Mouse (Mus musculus) MEL (cell line): ENCODE data around the gene Clic1. TPM values are rescaled to one million over a fixed set of nuclear protein-coding genes. Genes with fewer than 3 reads are reported as not detected.

ENCODE experiments used
- DNase-seq: peaks from one replicate; pipeline ENCODE4 v3.0.0; 2011; ENCODE audit warnings: low read depth, low spot score
- H3K27ac ChIP-seq: 2 replicates; pipeline ENCODE4 v1.5.1; 2012; ENCODE audit warnings: low read depth, mild to moderate bottlenecking, control low read depth, low read length, moderate library complexity; ENCODE audit not compliant: control insufficient read depth
- H3K27me3 ChIP-seq, 2 experiments: fragments of 150-350 bp in 1 of 2; sonication (generic) in 1 of 2; 2 replicates each; pipeline ENCODE4 v1.6.1; 2012; ENCODE audit warnings: low read length in 2 of 2, mild to moderate bottlenecking in 2 of 2, improper control_type of control experiment in 1 of 2, moderate library complexity in 1 of 2; ENCODE audit not compliant: insufficient read depth in 2 of 2, control insufficient read depth in 1 of 2
- H3K36me3 ChIP-seq, 2 experiments: 2 replicates each; pipeline ENCODE4 v1.6.1; 2012 to 2014; ENCODE audit warnings: low read length in 2 of 2, improper control_type of control experiment in 1 of 2, inconsistent platforms in 1 of 2, mild to moderate bottlenecking in 1 of 2; ENCODE audit not compliant: insufficient read depth in 2 of 2, control insufficient read depth in 1 of 2
- H3K4me1 ChIP-seq, 2 experiments: fragments of 150-350 bp in 1 of 2; sonication (generic) in 1 of 2; 2 replicates each; pipeline ENCODE4 v1.6.1; 2012; ENCODE audit warnings: low read length in 2 of 2, improper control_type of control experiment in 1 of 2, mild to moderate bottlenecking in 1 of 2; ENCODE audit not compliant: insufficient read depth in 2 of 2, control insufficient read depth in 1 of 2
- H3K4me3 ChIP-seq, 2 experiments: fragments of 150-350 bp in 1 of 2; sonication (generic) in 1 of 2; 2 replicates each; pipeline ENCODE4 v1.5.1; 2012; ENCODE audit warnings: low read depth in 2 of 2, low read length in 2 of 2, mild to moderate bottlenecking in 2 of 2, moderate library complexity in 2 of 2, control low read depth in 1 of 2, improper control_type of control experiment in 1 of 2; ENCODE audit not compliant: control insufficient read depth in 1 of 2, insufficient read depth in 1 of 2
- H3K79me2 ChIP-seq: 2 replicates; pipeline ENCODE4 v1.6.1; 2012; ENCODE audit warnings: mild to moderate bottlenecking, low read length, moderate library complexity; ENCODE audit not compliant: control insufficient read depth, poor library complexity, insufficient read depth
- H3K9ac ChIP-seq: 2 replicates; pipeline ENCODE4 v1.6.1; 2012; ENCODE audit warnings: low read depth, mild to moderate bottlenecking, control low read depth, low read length, moderate library complexity; ENCODE audit not compliant: control insufficient read depth, poor library complexity, severe bottlenecking
- H3K9me3 ChIP-seq: fragments of 150-350 bp; sonication (generic); replicated peaks from 2 replicates; pipeline ENCODE4 v1.6.1; 2012; ENCODE audit warnings: mild to moderate bottlenecking, low read length, improper control_type of control experiment, moderate library complexity; ENCODE audit not compliant: insufficient read depth
- CHD2 ChIP-seq: IDR thresholded peaks from 2 replicates; pipeline ENCODE4 v1.6.1; 2011; ENCODE audit warnings: low read length, improper control_type of control experiment
- CTCF ChIP-seq, 3 experiments: IDR thresholded peaks in 2 of 3; conservative IDR thresholded peaks in 1 of 3; 2 replicates each; pipeline ENCODE4 v1.5.1; 2011 to 2012; ENCODE audit warnings: low read length in 3 of 3, low read depth in 2 of 3, mild to moderate bottlenecking in 2 of 3, improper control_type of control experiment in 1 of 3, inconsistent platforms in 1 of 3, mixed read lengths in 1 of 3, moderate library complexity in 1 of 3; ENCODE audit not compliant: control insufficient read depth in 1 of 3, insufficient read depth in 1 of 3, poor library complexity in 1 of 3, severe bottlenecking in 1 of 3
- E2F4 ChIP-seq: IDR thresholded peaks from 2 replicates; pipeline ENCODE4 v1.6.1; 2011; ENCODE audit warnings: low read depth, low read length, improper control_type of control experiment, borderline replicate concordance
- EP300 ChIP-seq, 2 experiments: IDR thresholded peaks; 2 replicates each; pipeline ENCODE4 v1.6.1; 2011; ENCODE audit warnings: improper control_type of control experiment in 2 of 2, low read length in 2 of 2, low read depth in 1 of 2, mild to moderate bottlenecking in 1 of 2
- ETS1 ChIP-seq: IDR thresholded peaks from 2 replicates; pipeline ENCODE4 v1.6.1; 2012; ENCODE audit warnings: low read depth, mild to moderate bottlenecking, inconsistent platforms, low read length, improper control_type of control experiment, moderate library complexity
- GABPA ChIP-seq: IDR thresholded peaks from 2 replicates; pipeline ENCODE4 v1.6.1; 2012; ENCODE audit warnings: low read depth, mild to moderate bottlenecking, inconsistent platforms, low read length, improper control_type of control experiment, moderate library complexity
- GATA1 ChIP-seq: IDR thresholded peaks from 2 replicates; pipeline ENCODE4 v1.6.1; 2011; ENCODE audit warnings: low read depth, low read length, improper control_type of control experiment
- JUND ChIP-seq: IDR thresholded peaks from 2 replicates; pipeline ENCODE4 v1.6.1; 2011; ENCODE audit warnings: low read depth, mild to moderate bottlenecking, improper control_type of control experiment, low read length
- MAFK ChIP-seq: IDR thresholded peaks from 2 replicates; pipeline ENCODE4 v1.6.1; 2011; ENCODE audit warnings: low read depth, mild to moderate bottlenecking, low read length, improper control_type of control experiment, borderline replicate concordance
- MAZ ChIP-seq: IDR thresholded peaks from 2 replicates; pipeline ENCODE4 v1.6.1; 2012; ENCODE audit warnings: low read depth, mild to moderate bottlenecking, inconsistent platforms, low read length, improper control_type of control experiment
- MEF2A ChIP-seq: IDR thresholded peaks from 2 replicates; pipeline ENCODE4 v1.6.1; 2014; ENCODE audit warnings: low read depth, mild to moderate bottlenecking, inconsistent platforms, low read length, improper control_type of control experiment; ENCODE audit not compliant: poor library complexity, insufficient replicate concordance, severe bottlenecking; ENCODE audit errors: extremely low read depth
- MYB ChIP-seq: IDR thresholded peaks from 2 replicates; pipeline ENCODE4 v1.6.1; 2011; ENCODE audit warnings: mild to moderate bottlenecking, low read depth, low read length, improper control_type of control experiment
- MYC ChIP-seq: IDR thresholded peaks from 2 replicates; pipeline ENCODE4 v1.6.1; 2011; ENCODE audit warnings: low read depth, mild to moderate bottlenecking, low read length, improper control_type of control experiment, moderate library complexity
- NRF1 ChIP-seq: IDR thresholded peaks from 2 replicates; pipeline ENCODE4 v1.6.1; 2014; ENCODE audit warnings: low read depth, mild to moderate bottlenecking, inconsistent platforms, low read length, improper control_type of control experiment, moderate library complexity; ENCODE audit not compliant: poor library complexity, insufficient read depth, severe bottlenecking
- RAD21 ChIP-seq: IDR thresholded peaks from 2 replicates; pipeline ENCODE4 v1.6.1; 2011; ENCODE audit warnings: mild to moderate bottlenecking, low read depth, low read length, improper control_type of control experiment
- RCOR1 ChIP-seq: IDR thresholded peaks from 2 replicates; pipeline ENCODE4 v1.6.1; 2012; ENCODE audit warnings: low read depth, mild to moderate bottlenecking, inconsistent platforms, low read length, improper control_type of control experiment
- TAL1 ChIP-seq: IDR thresholded peaks from 2 replicates; pipeline ENCODE4 v1.6.1; 2012; ENCODE audit warnings: mild to moderate bottlenecking, inconsistent platforms, low read length, moderate library complexity, mixed read lengths
- TBP ChIP-seq: IDR thresholded peaks from 2 replicates; pipeline ENCODE4 v1.8.0; 2011; ENCODE audit warnings: low read depth, low read length, improper control_type of control experiment
- TCF12 ChIP-seq: IDR thresholded peaks from 2 replicates; pipeline ENCODE4 v1.6.1; 2014; ENCODE audit warnings: low read depth, mild to moderate bottlenecking, inconsistent platforms, low read length, improper control_type of control experiment, moderate library complexity
- UBTF ChIP-seq: IDR thresholded peaks from 2 replicates; pipeline ENCODE4 v1.6.1; 2012; ENCODE audit warnings: low read depth, mild to moderate bottlenecking, inconsistent platforms, low read length, improper control_type of control experiment, moderate library complexity, borderline replicate concordance; ENCODE audit not compliant: insufficient read depth
- USF2 ChIP-seq, 2 experiments: IDR thresholded peaks; 2 replicates each; pipeline ENCODE4 v1.6.1; 2011 to 2012; ENCODE audit warnings: improper control_type of control experiment in 2 of 2, low read length in 2 of 2, borderline replicate concordance in 1 of 2, inconsistent platforms in 1 of 2, low read depth in 1 of 2, mild to moderate bottlenecking in 1 of 2; ENCODE audit not compliant: insufficient read depth in 1 of 2
- ZC3H11A ChIP-seq: IDR thresholded peaks from 2 replicates; pipeline ENCODE4 v1.6.1; 2012; ENCODE audit warnings: low read depth, mild to moderate bottlenecking, inconsistent platforms, low read length, improper control_type of control experiment
- ZKSCAN1 ChIP-seq: IDR thresholded peaks from 2 replicates; pipeline ENCODE4 v1.6.1; 2012; ENCODE audit warnings: low read depth, mild to moderate bottlenecking, inconsistent platforms, low read length, improper control_type of control experiment, moderate library complexity
- ZMIZ1 ChIP-seq: IDR thresholded peaks from 2 replicates; pipeline ENCODE4 v1.6.1; 2012; ENCODE audit warnings: low read depth, mild to moderate bottlenecking, inconsistent platforms, low read length, improper control_type of control experiment, moderate library complexity
- ZNF384 ChIP-seq: IDR thresholded peaks from 2 replicates; pipeline ENCODE4 v1.6.1; 2012; ENCODE audit warnings: low read depth, mild to moderate bottlenecking, inconsistent platforms, low read length, improper control_type of control experiment
- polyA plus RNA-seq, 2 experiments: library from polyadenylated mRNA; stranded (reverse) in 1 of 2; unstranded in 1 of 2; fragments of >175 nt in 1 of 2; fragments of >200 nt in 1 of 2; gene quantifications; 2 replicates each; pipeline versions ENCODE4 v1.2.1 to v1.2.4; 2012; ENCODE audit warnings: low replicate concordance in 2 of 2, low read depth in 1 of 2; ENCODE audit not compliant: insufficient read length in 2 of 2, insufficient read depth in 1 of 2, missing spikeins in 1 of 2
- total RNA-seq: library from RNA; depleted of rRNA; stranded (reverse); fragments of 300-350 nt; gene quantifications from 2 replicates; pipeline ENCODE4 v1.2.3, GENCODE M21; 2012

Gene Clic1
- total and polyA plus RNA-seq, 3 experiments, result 309 to 335 (median 333) TPM

- no peak for DNase-seq
- no peak for TF ChIP-seq UBTF
- no peak for TF ChIP-seq GABPA
- no peak for TF ChIP-seq TAL1
- TF ChIP-seq EP300 (IDR thresholded peaks at IDR 0.05; ENCODE audit: low read depth in 1 of 2, low read length in 2 of 2), result no peak
- TF ChIP-seq GATA1, result no peak
- TF ChIP-seq MAFK, result no peak
- no peak for TF ChIP-seq ZMIZ1
- TF ChIP-seq MEF2A, result no peak
- no peak for TF ChIP-seq MAZ
- H3K9ac ChIP-seq, result no peak overlapping the region
- no peaks in the 10 kb centered on the region for H3K9me3 ChIP-seq
- no peak overlapping the region for H3K27ac ChIP-seq
- peaks cover 6 to 8% of the 10 kb centered on the region in 2 experiments for H3K36me3 ChIP-seq
- H3K4me3 ChIP-seq, result no peak overlapping the region
- no peaks in the 10 kb centered on the region; a peak in 1 of 4 replicates for H3K4me1 ChIP-seq
- no peaks in the 10 kb centered on the region for H3K27me3 ChIP-seq
- no peaks in the 10 kb centered on the region for H3K79me2 ChIP-seq
These were observed 11.1 kb downstream of the Clic1 start for GRCm38 (mm10) chr17:35060737-35061297.

DNA sequence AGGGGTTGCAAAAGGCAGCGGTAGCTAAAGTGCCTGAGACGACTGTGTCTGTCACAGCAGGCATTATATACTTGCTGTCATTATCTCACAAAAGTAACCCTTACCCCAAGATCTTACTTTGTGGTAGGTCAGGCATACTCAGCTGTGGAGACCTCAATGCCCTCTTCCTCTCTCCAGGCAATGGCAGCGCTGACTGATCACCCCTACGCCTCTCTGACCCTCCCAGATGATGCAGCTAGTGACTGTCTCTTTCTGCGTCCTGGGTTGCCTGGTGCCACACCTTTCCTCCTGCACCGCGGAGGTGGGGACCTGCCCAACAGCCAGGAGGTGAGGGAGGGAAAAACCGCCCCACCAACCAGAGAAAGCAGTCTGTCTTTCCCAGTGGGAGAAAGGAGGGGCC is 11.5 kb downstream of the Clic1 start:
- Histone ChIP-seq H3K36me3 (peaks cover 5 to 8% of the 10 kb centered on the region in 2 experiments), H3K4me3 (no peak overlapping the region), H3K9ac (no peak overlapping the region), H3K9me3 (no peaks in the 10 kb centered on the region), H3K27ac (no peak overlapping the region), H3K79me2 (no peaks in the 10 kb centered on the region), H3K27me3 (no peaks in the 10 kb centered on the region), H3K4me1 (no peaks in the 10 kb centered on the region; a peak in 1 of 4 replicates)
- TF ChIP-seq RCOR1 (no peak), GABPA (no peak), ZMIZ1 (no peak), CTCF (IDR thresholded peaks at IDR 0.05 in 2 of 3, conservative IDR thresholded peaks at IDR 0.05 in 1 of 3; ENCODE audit: control insufficient read depth in 1 of 3, insufficient read depth in 1 of 3, low read depth in 2 of 3, low read length in 3 of 3, poor library complexity in 1 of 3, severe bottlenecking in 1 of 3) (no peak), ETS1 (no peak), MYC (no peak), JUND (no peak), NRF1 (no peak), ZNF384 (no peak), TBP (no peak), TCF12 (no peak), CHD2 (no peak), RAD21 (no peak), USF2 (IDR thresholded peaks at IDR 0.05; ENCODE audit: borderline replicate concordance in 1 of 2, insufficient read depth in 1 of 2, low read depth in 1 of 2, low read length in 2 of 2) (no peak), MYB (no peak), E2F4 (no peak), ZC3H11A (no peak), ZKSCAN1 (no peak)
- DNase-seq, result no peak
